Mouse (Mus musculus) testis, adult 2 months (tissue): ENCODE data around the gene Ncapd2.

Experiments
- CTCF ChIP-seq: fragments of 200-500 bp; IDR thresholded peaks from 2 replicates; pipeline ENCODE4 v1.5.1; 2012; ENCODE audit warnings: low read depth, mild to moderate bottlenecking, inconsistent platforms, low read length, moderate library complexity; ENCODE audit not compliant: control insufficient read depth, insufficient read depth, insufficient replicate concordance
- POLR2A ChIP-seq: fragments of 200-500 bp; IDR thresholded peaks from 2 replicates; pipeline ENCODE4 v1.6.1; 2012; ENCODE audit warnings: low read depth, mild to moderate bottlenecking, inconsistent platforms, low read length, moderate library complexity; ENCODE audit not compliant: control insufficient read depth

DNA sequence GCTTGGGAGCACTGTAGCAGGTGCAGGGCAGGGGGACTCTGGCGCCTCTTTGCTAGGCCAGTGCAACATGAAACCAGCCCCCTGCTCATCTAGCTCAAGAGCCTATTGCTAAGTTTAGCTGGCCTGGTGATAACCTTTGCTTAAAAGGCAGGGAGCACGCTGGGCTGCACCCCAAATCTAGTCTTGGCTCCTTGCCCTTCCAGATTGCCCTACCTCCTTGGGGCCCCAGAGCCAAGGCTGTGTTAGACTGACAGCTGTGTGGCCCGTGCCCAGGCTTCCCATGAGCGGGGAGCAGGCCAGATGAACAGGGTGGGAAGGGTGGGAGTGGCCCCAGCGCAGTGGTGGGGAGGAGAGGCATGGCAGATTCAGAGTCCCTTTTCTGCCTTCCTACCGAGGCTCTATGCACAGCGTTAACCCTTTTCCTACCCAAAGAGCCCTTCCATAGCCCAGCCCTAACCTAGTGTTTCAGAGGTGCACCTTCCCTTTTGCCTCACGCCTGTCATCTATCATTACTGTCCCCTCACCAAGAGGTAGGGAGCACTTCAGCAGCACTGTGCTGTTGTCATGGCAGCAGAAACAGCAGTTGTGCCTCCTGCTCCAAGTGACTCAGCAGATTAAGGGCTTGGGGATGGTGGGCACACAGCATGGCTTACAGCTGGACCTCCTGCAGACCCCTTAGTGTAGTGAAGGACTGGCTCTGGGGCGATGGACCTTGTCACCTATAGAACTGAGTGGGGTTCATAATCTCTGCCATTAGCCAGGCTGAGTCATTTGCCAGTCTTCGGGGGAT, 24.4 kb downstream of the Ncapd2 start:
- TF ChIP-seq CTCF (no peak), POLR2A (no peak)
